Mouse (Mus musculus) kidney, postnatal 0 days (tissue): ENCODE results near the gene Hils1. TPM values are rescaled to one million over a fixed set of nuclear protein-coding genes. Genes with fewer than 3 reads are reported as not detected.

ENCODE experiments used
- ATAC-seq: fragments of 200-750 bp; cut with Nextera tagmentation; replicated peaks from 2 replicates; pipeline ENCODE4 v1.8.0; 2017; ENCODE audit warnings: low read depth, moderate number of reproducible peaks, moderate TSS enrichment, moderate library complexity; ENCODE audit not compliant: low FRiP score
- DNase-seq: peaks from one replicate; pipeline ENCODE4 v3.0.0-alpha.2; 2016; ENCODE audit warnings: low spot score
- H3K27ac ChIP-seq: fragments of 300-500 bp; sonication (generic); 2 replicates; pipeline ENCODE4 v1.5.1; 2014; ENCODE audit warnings: mild to moderate bottlenecking
- H3K27me3 ChIP-seq: fragments of 300-500 bp; sonication (generic); 2 replicates; pipeline ENCODE4 v1.6.1; 2014; ENCODE audit warnings: low read length, mixed read lengths; ENCODE audit not compliant: insufficient read depth
- H3K36me3 ChIP-seq: fragments of 300-500 bp; sonication (generic); 2 replicates; pipeline ENCODE4 v1.6.1; 2014; ENCODE audit warnings: low read length, mixed read lengths; ENCODE audit not compliant: insufficient read depth
- H3K4me1 ChIP-seq: fragments of 300-500 bp; sonication (generic); replicated peaks from 2 replicates; pipeline ENCODE4 v1.6.1; 2014; ENCODE audit warnings: antibody characterized with exemption, low read length, mixed read lengths; ENCODE audit not compliant: insufficient read depth
- H3K4me2 ChIP-seq: fragments of 300-500 bp; sonication (generic); 2 replicates; pipeline ENCODE4 v1.6.1; 2014; ENCODE audit warnings: mild to moderate bottlenecking, low read length, moderate library complexity, mixed read lengths
- H3K4me3 ChIP-seq: fragments of 300-500 bp; sonication (generic); replicated peaks from 2 replicates; pipeline ENCODE4 v1.5.1; 2014; ENCODE audit warnings: low read depth, low read length
- H3K9ac ChIP-seq: fragments of 300-500 bp; sonication (generic); 2 replicates; pipeline ENCODE4 v1.6.1; 2014; ENCODE audit warnings: low read depth, low read length
- H3K9me3 ChIP-seq: fragments of 300-500 bp; sonication (generic); replicated peaks from 2 replicates; pipeline ENCODE4 v1.6.1; 2016; ENCODE audit warnings: low read length, inconsistent platforms, mixed read lengths
- CTCF ChIP-seq: IDR thresholded peaks from 2 replicates; pipeline ENCODE4 v1.5.1; 2016; ENCODE audit warnings: antibody characterized with exemption, low read depth, mild to moderate bottlenecking, moderate library complexity
- WGBS: fragments of 180-500 bp; shearing (Covaris S2); extraction: QIAGEN DNeasy Blood & Tissue Kit; methylation state at CpG from one replicate; pipeline ENCODE4 v1.1.7; 2014; 5-methylcytosine and 5-hydroxymethylcytosine counted together
- polyA plus RNA-seq: library from polyadenylated mRNA; unstranded; fragments of >200 nt; fragmentation: Nextera tagmentation; extraction: Ambion mirVana; gene quantifications from 2 replicates; pipeline ENCODE4 v1.2.1, GENCODE M21; 2015

Hils1 gene
- polyA plus RNA-seq, 1 experiment from 2014 or later: not detected

- no peaks in the 10 kb centered on the region for H3K9me3 ChIP-seq
- H3K9ac ChIP-seq: no peak overlapping the region
- peaks cover 41% of the 10 kb centered on the region for H3K4me1 ChIP-seq
- H3K4me2 ChIP-seq: no peak overlapping the region
- DNase-seq (no peak), ATAC-seq (no peak)
- H3K27me3 ChIP-seq: no peaks in the 10 kb centered on the region
- peaks cover 33% of the 10 kb centered on the region; the same call in 1 of the 2 replicates for H3K36me3 ChIP-seq
- H3K4me3 ChIP-seq: no peak overlapping the region
- no peak for TF ChIP-seq CTCF
- 76% methylated on average over 8 of the region's 8 CpGs for WGBS
- no peak overlapping the region for H3K27ac ChIP-seq
These were observed 28.7 kb downstream of the Hils1 start for GRCm38 (mm10) chr11:94996101-94996500.

- TF ChIP-seq CTCF: no peak
- Histone ChIP-seq H3K4me1 (peaks cover 41% of the 10 kb centered on the region), H3K4me2 (no peak overlapping the region), H3K9me3 (no peaks in the 10 kb centered on the region), H3K4me3 (no peak overlapping the region), H3K27ac (no peak overlapping the region), H3K27me3 (no peaks in the 10 kb centered on the region), H3K36me3 (peaks cover 38% of the 10 kb centered on the region; the same call in 1 of the 2 replicates), H3K9ac (no peak overlapping the region)
- DNase-seq (no peak), ATAC-seq (no peak)
- WGBS: 91% methylated on average over 6 of the region's 6 CpGs
These were observed 29.6 kb downstream of the Hils1 start for GRCm38 (mm10) chr11:94996984-94997383.

- peaks cover 38% of the 10 kb centered on the region for H3K4me1 ChIP-seq
- TF ChIP-seq CTCF: no peak
- no peak overlapping the region for H3K4me3 ChIP-seq
- no peak for ATAC-seq
- WGBS: 51% methylated on average over 5 of the region's 5 CpGs
- peaks cover 42% of the 10 kb centered on the region; the same call in 1 of the 2 replicates for H3K36me3 ChIP-seq
- H3K9ac ChIP-seq: no peak overlapping the region
- H3K27me3 ChIP-seq: no peaks in the 10 kb centered on the region
- no peak overlapping the region for H3K27ac ChIP-seq
- H3K4me2 ChIP-seq: no peak overlapping the region
- DNase-seq: no peak
- no peaks in the 10 kb centered on the region for H3K9me3 ChIP-seq
These were observed 30.2 kb downstream of the Hils1 start for GRCm38 (mm10) chr11:94997596-94997995.

- Histone ChIP-seq H3K27ac (no peak overlapping the region), H3K4me2 (no peak overlapping the region), H3K36me3 (peaks cover 47% of the 10 kb centered on the region), H3K27me3 (no peaks in the 10 kb centered on the region), H3K9me3 (no peaks in the 10 kb centered on the region), H3K9ac (no peak overlapping the region), H3K4me1 (peaks cover 34% of the 10 kb centered on the region), H3K4me3 (no peak overlapping the region)
- ATAC-seq: no peak
- 77% methylated on average over 16 of the region's 16 CpGs for WGBS
- TF ChIP-seq CTCF: no peak
- no peak for DNase-seq
These were observed 30.7 kb downstream of the Hils1 start for GRCm38 (mm10) chr11:94998041-94998531.

GRCm38 (mm10) chr11:95000128-95000527 lies 32.7 kb downstream of the Hils1 start:
- Histone ChIP-seq H3K4me2 (no peak overlapping the region), H3K36me3 (peaks cover 52% of the 10 kb centered on the region), H3K4me1 (peaks cover 13% of the 10 kb centered on the region), H3K9me3 (no peaks in the 10 kb centered on the region), H3K4me3 (no peak overlapping the region), H3K27ac (peak overlapping the region; percentile 55), H3K27me3 (no peaks in the 10 kb centered on the region), H3K9ac (no peak overlapping the region)
- ATAC-seq: no peak
- 56% methylated on average over 8 of the region's 8 CpGs for WGBS
- DNase-seq: no peak
- TF ChIP-seq CTCF: no peak

- no peak for TF ChIP-seq CTCF
- Histone ChIP-seq H3K9ac (no peak overlapping the region), H3K9me3 (no peaks in the 10 kb centered on the region), H3K27me3 (no peaks in the 10 kb centered on the region), H3K4me1 (peaks cover 11% of the 10 kb centered on the region; the same call in 1 of the 2 replicates), H3K4me3 (no peak overlapping the region), H3K36me3 (peaks cover 52% of the 10 kb centered on the region), H3K27ac (peak overlapping the region; percentile 68), H3K4me2 (no peak overlapping the region)
- WGBS: 32% methylated on average over 4 of the region's 4 CpGs
- ATAC-seq (peak; percentile 23; the same call in 1 of the 2 replicates), DNase-seq (no peak)
These were observed 33.2 kb downstream of the Hils1 start for GRCm38 (mm10) chr11:95000548-95000947.

- Histone ChIP-seq H3K4me3 (no peak overlapping the region), H3K27me3 (no peaks in the 10 kb centered on the region), H3K4me2 (no peak overlapping the region), H3K9ac (no peak overlapping the region), H3K36me3 (peaks cover 52% of the 10 kb centered on the region), H3K27ac (peak overlapping the region; percentile 68), H3K4me1 (peaks cover 6% of the 10 kb centered on the region; the same call in 1 of the 2 replicates), H3K9me3 (no peaks in the 10 kb centered on the region)
- peak; percentile 93 for TF ChIP-seq CTCF
- peak; percentile 91 for DNase-seq
- WGBS: under 1% methylated on average over 8 of the region's 8 CpGs
- ATAC-seq: peak; percentile 40; the same call in 1 of the 2 replicates
These were observed 33.7 kb downstream of the Hils1 start for GRCm38 (mm10) chr11:95001058-95001457.
